Mouse (Mus musculus): ENCODE results near the gene Nqo1. TPM values are rescaled to one million over a fixed set of nuclear protein-coding genes. Genes with fewer than 3 reads are reported as not detected.

Nqo1 gene
- polyA plus RNA-seq, 1 experiment from 2014 or later: 10.7 TPM

DNA sequence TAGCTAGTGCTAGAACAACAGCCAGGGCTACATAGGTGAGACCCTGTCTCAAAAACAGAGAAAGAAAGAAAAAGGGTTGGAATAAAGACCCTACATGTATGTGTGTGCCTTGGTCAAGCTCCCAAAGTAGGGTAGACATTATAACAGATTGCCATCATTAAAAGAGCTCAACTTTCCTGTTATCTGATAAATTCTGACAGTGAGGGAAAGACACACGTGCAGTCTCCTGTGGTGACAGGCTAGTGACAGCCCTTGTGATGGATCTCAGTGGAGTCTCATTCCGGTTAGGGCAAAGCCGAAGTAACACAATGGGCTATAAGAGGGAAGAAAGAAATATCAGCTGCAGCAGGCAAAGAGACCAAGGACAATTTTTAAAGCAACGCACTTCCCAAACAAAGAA is 1.1 kb upstream of the Nqo1 start:
- Histone ChIP-seq H3K4me1 (replicated peaks) (peaks cover 13% of the 10 kb centered on the region), H3K9me3 (replicated peaks) (no peaks in the 10 kb centered on the region), H3K27me3 (no peaks in the 10 kb centered on the region), H3K27ac (no peak overlapping the region), H3K9ac (no peak overlapping the region), H3K36me3 (no peaks in the 10 kb centered on the region), H3K4me2 (no peak overlapping the region; the same call in 1 of the 2 replicates), H3K4me3 (no peak overlapping the region)
- 51% methylated on average over 4 of the region's 4 CpGs for WGBS
- no peak for ATAC-seq (replicated peaks; ENCODE audit: insufficient number of reproducible peaks, insufficient read depth, low FRiP score, low read depth)

DNA sequence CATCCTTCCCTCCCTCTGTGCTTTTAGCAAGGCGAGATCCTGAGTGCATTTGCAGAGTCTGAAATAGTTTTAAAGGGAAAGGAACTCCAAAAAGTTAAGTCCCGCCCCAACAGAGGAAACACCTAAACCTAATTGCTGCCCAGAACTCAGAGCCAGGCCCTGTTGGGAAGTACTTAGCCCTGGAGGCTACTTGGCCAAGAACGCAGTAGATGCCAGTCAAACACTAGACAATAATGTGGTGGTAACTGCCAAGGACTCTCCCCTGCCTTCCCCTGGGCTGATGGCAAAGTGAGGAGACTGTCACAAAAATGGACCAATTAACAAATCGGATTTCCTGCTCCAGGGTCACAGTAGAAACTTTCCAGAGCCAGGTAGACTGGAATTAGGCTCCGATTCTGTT is 1.1 kb downstream of the Nqo1 start:
- Histone ChIP-seq H3K9me3 (replicated peaks) (no peaks in the 10 kb centered on the region), H3K4me2 (no peak overlapping the region), H3K27ac (no peak overlapping the region), H3K27me3 (no peaks in the 10 kb centered on the region), H3K9ac (no peak overlapping the region), H3K4me1 (replicated peaks) (peaks cover 13% of the 10 kb centered on the region), H3K4me3 (no peak overlapping the region), H3K36me3 (no peaks in the 10 kb centered on the region)
- WGBS: 77% methylated on average over 5 of the region's 5 CpGs
- ATAC-seq (replicated peaks; ENCODE audit: insufficient number of reproducible peaks, insufficient read depth, low FRiP score, low read depth): no peak

DNA sequence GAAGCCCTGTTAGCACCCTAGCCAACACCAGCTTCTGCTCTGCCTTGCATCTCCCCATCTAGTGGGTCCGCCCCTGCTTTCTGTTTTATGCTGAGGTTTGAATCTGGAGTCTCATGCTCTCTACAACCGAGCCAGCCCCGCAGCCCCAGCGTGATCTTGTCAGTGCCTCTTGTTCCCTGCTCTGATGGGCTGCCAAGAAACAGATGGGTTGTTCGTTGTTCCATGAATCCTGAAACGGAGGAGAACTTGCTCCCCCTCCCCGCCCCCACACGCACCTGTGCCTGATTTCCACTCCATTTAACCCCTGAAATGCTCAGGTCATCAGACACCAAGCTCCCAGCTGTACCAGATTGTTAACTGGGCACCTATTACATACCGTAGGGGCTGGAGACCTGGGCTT is 3.5 kb downstream of the Nqo1 start:
- Histone ChIP-seq H3K27ac (0 out of 2 replicates have a peak overlapping the region, but pooled peaks have one; percentile 15), H3K9ac (no peak overlapping the region), H3K4me3 (no peak overlapping the region), H3K4me1 (replicated peaks) (peaks cover 13% of the 10 kb centered on the region), H3K9me3 (replicated peaks) (no peaks in the 10 kb centered on the region), H3K36me3 (no peaks in the 10 kb centered on the region), H3K4me2 (no peak overlapping the region), H3K27me3 (no peaks in the 10 kb centered on the region)
- ATAC-seq (replicated peaks; ENCODE audit: insufficient number of reproducible peaks, insufficient read depth, low FRiP score, low read depth): no peak
- 41% methylated on average over 9 of the region's 9 CpGs for WGBS

DNA sequence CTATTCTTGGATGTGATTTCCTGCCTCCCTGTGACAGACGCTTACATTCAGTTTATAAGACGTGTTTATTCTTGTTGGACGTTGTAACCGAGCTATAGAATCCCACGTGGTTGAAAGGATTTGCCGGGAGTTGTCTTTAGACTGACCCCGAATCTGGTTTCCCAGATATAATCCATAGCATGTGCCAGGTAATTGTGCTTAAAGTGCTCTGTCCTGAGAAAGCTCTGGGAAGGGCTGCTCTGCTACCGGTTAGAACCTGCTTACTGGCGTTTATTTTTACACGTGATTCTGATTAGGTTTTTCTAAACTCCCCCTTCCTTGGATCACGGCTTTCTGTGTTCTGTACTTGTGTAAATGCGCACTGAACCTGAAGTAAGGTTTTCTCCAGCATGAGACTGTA is 5.3 kb downstream of the Nqo1 start:
- no peak for ATAC-seq (replicated peaks; ENCODE audit: insufficient number of reproducible peaks, insufficient read depth, low FRiP score, low read depth)
- H3K9me3 ChIP-seq (replicated peaks): no peaks in the 10 kb centered on the region
- H3K27ac ChIP-seq: no peak overlapping the region
- H3K36me3 ChIP-seq: no peaks in the 10 kb centered on the region
- H3K9ac ChIP-seq: no peak overlapping the region
- H3K27me3 ChIP-seq: no peaks in the 10 kb centered on the region
- no peak overlapping the region for H3K4me2 ChIP-seq
- H3K4me3 ChIP-seq: no peak overlapping the region
- peaks cover 3% of the 10 kb centered on the region for H3K4me1 ChIP-seq (replicated peaks)
- WGBS: 58% methylated on average over 12 of the region's 12 CpGs

DNA sequence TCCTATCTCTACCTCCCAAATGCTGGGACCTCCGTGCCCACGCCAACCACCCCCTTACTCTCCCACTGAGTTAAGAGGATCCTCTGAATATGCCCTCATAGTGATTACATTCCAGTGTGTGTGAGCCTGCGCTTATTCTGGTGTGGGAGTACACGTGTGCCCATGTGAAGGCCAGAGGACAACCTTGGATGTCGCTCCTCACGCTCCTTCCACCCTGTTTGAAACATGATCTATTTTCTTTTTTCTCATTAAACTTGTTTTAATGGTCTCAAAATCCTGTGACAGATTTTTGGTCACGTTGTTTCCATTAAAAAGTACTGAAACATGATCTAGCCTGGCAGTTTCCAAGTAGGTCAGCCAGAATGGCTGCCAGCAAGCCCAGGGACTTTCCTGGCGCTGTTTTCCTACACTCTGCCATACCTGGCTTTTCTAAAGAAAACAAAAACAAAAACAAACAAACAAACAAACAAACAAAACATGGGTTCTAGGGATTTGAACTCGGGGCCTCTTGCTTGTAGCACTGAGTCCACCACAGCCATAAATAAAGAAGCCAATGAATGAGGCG is 6.8 kb downstream of the Nqo1 start:
- 84% methylated on average over 10 of the region's 10 CpGs for WGBS
- Histone ChIP-seq H3K27me3 (no peaks in the 10 kb centered on the region), H3K27ac (no peak overlapping the region), H3K4me3 (no peak overlapping the region), H3K4me2 (no peak overlapping the region), H3K4me1 (replicated peaks) (no peaks in the 10 kb centered on the region), H3K9ac (no peak overlapping the region), H3K36me3 (no peaks in the 10 kb centered on the region), H3K9me3 (replicated peaks) (no peaks in the 10 kb centered on the region)
- no peak for ATAC-seq (replicated peaks; ENCODE audit: insufficient number of reproducible peaks, insufficient read depth, low FRiP score, low read depth)

DNA sequence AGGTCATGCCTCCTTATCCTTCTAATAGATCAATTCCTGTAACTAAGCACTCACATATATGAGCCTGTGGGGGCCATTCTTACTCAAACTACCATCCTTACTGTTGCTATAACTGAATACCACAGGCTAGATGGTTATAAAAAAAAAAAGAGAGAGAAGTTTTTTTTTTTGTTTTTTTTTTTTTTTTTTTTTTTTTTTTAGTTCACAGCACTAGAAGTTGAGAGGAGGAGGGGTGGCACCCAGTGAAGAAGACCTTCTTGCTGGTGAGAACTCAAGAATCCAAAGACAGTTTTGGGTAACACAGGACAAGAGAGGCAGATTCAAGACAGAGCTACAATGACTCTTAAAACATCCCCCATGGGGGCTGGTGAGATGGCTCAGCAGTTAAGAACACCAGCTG is 7.6 kb downstream of the Nqo1 start:
- no peak overlapping the region for H3K4me3 ChIP-seq
- no peak for ATAC-seq (replicated peaks; ENCODE audit: insufficient number of reproducible peaks, insufficient read depth, low FRiP score, low read depth)
- H3K4me1 ChIP-seq (replicated peaks): no peaks in the 10 kb centered on the region
- no peaks in the 10 kb centered on the region for H3K36me3 ChIP-seq
- H3K4me2 ChIP-seq: no peak overlapping the region
- H3K27me3 ChIP-seq: no peaks in the 10 kb centered on the region
- no peak overlapping the region for H3K27ac ChIP-seq
- H3K9me3 ChIP-seq (replicated peaks): no peaks in the 10 kb centered on the region
- no peak overlapping the region for H3K9ac ChIP-seq

DNA sequence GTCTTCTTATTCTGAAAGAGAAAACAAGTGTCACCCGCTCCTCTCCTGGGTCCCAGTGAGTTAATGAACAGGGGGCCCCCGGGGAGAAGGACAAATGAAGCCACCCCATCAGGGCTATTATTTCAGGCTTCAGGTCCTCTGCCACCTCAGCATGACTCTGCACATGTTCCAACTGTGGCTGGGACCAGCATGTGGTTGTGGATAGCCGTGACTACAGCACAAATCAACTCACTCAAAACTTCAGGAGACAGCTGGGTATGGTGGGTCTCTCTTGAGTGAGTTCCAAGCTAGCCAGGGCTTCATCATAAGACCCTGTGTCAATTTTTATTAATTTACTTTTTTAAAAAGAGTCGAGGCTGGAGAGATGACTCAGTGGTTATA is 11.9 kb downstream of the Nqo1 start:
- WGBS: 59% methylated on average over 4 of the region's 4 CpGs
- no peak overlapping the region for H3K27ac ChIP-seq
- H3K27me3 ChIP-seq: no peaks in the 10 kb centered on the region
- no peak overlapping the region for H3K4me3 ChIP-seq
- no peak overlapping the region for H3K9ac ChIP-seq
- ATAC-seq (replicated peaks; ENCODE audit: insufficient number of reproducible peaks, insufficient read depth, low FRiP score, low read depth): no peak
- no peaks in the 10 kb centered on the region for H3K36me3 ChIP-seq
- no peaks in the 10 kb centered on the region for H3K9me3 ChIP-seq (replicated peaks)
- no peak overlapping the region for H3K4me2 ChIP-seq
- H3K4me1 ChIP-seq (replicated peaks): peaks cover 15% of the 10 kb centered on the region

DNA sequence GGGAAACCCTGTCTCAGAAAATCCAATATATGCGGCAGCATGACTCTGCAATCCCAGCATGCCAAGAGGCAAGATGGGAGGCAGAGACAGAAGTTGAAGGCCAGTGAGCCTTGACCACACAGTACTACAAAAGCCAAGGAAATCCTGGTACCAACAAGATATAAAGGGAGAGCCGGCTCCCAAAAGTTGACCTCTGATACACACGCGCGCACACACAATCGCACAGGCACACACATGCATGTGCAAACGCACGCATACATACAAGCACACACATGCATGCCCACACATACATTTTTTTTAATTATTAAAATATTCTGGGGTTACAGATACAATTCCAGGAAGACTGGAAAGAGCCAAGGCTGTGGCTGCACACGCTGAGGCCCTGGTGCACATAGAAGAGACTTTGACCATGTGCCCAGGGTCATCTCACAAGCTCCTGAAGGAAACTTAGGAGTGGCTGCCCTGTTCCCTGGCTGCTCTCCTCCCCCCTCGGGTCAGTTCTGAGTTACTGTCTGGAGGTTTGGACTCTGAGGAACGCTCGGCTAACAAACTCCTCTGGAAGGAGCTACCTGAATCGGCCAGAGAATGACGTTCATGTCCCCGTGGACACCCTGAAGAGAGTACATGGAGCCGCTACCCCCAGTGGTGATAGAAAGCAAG is 12.4 kb downstream of the Nqo1 start:
- peaks cover 20% of the 10 kb centered on the region for H3K4me1 ChIP-seq (replicated peaks)
- WGBS: 89% methylated on average over 16 of the region's 16 CpGs
- ATAC-seq (replicated peaks; ENCODE audit: insufficient number of reproducible peaks, insufficient read depth, low FRiP score, low read depth): no peak

DNA sequence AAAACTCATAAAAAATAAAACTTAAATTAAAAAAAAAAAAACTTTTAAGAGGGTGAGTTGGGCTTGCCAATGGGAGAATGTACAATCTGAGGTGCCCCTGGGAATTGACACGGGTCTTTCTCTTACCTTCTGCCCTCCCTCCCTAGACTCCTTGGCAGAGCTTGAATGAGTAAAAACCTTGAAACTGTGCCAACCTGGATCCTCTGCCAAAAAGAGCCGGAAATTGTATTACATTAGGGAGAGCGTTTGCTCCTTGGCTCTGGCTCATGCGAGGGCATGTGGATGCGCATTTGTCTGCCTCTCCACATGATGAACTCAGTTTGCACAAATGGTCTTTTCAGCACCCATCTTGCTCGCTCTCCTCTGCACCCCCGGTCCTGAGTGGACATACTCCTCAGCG is 13.4 kb downstream of the Nqo1 start:
- no peak for ATAC-seq (replicated peaks; ENCODE audit: insufficient number of reproducible peaks, insufficient read depth, low FRiP score, low read depth)
- no peak overlapping the region for H3K9ac ChIP-seq
- H3K4me3 ChIP-seq: no peak overlapping the region
- no peaks in the 10 kb centered on the region for H3K9me3 ChIP-seq (replicated peaks)
- 44% methylated on average over 8 of the region's 8 CpGs for WGBS
- no peak overlapping the region for H3K27ac ChIP-seq
- no peak overlapping the region for H3K4me2 ChIP-seq
- no peaks in the 10 kb centered on the region for H3K36me3 ChIP-seq
- H3K27me3 ChIP-seq: no peaks in the 10 kb centered on the region
- peaks cover 29% of the 10 kb centered on the region for H3K4me1 ChIP-seq (replicated peaks)

More for the DNA sequence above, 12.4 kb downstream of the Nqo1 start:
- Histone ChIP-seq H3K36me3 (no peaks in the 10 kb centered on the region), H3K9ac (no peak overlapping the region), H3K27me3 (no peaks in the 10 kb centered on the region), H3K27ac (no peak overlapping the region), H3K4me2 (no peak overlapping the region), H3K9me3 (replicated peaks) (no peaks in the 10 kb centered on the region), H3K4me3 (no peak overlapping the region)

DNA sequence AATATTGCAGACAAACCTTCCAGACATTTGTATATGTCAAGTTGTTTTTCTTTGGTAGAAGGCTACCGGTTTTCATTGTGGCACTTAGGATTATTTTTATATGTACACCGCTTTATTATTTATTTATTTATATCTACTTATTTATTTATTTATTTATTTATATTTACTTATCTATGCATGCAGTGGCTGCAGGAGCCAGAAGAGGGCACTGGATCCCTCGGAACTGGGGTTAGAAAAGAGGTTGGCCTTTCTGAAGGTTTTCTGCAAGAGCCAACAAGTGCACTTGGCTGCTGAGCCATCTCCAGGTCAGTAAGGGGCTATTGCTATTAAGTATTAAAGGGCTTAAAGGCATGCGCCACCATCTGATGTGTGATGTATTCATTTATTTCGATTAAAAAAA is 15.1 kb downstream of the Nqo1 start:
- ATAC-seq (replicated peaks; ENCODE audit: insufficient number of reproducible peaks, insufficient read depth, low FRiP score, low read depth): no peak
- no peak overlapping the region for H3K9ac ChIP-seq
- no peak overlapping the region for H3K27ac ChIP-seq
- H3K9me3 ChIP-seq (replicated peaks): no peaks in the 10 kb centered on the region
- H3K4me3 ChIP-seq: no peak overlapping the region
- no peak overlapping the region for H3K4me2 ChIP-seq
- H3K36me3 ChIP-seq: no peaks in the 10 kb centered on the region
- H3K27me3 ChIP-seq: no peaks in the 10 kb centered on the region
- 64% methylated on average over 5 of the region's 5 CpGs for WGBS
- peaks cover 36% of the 10 kb centered on the region for H3K4me1 ChIP-seq (replicated peaks)

DNA sequence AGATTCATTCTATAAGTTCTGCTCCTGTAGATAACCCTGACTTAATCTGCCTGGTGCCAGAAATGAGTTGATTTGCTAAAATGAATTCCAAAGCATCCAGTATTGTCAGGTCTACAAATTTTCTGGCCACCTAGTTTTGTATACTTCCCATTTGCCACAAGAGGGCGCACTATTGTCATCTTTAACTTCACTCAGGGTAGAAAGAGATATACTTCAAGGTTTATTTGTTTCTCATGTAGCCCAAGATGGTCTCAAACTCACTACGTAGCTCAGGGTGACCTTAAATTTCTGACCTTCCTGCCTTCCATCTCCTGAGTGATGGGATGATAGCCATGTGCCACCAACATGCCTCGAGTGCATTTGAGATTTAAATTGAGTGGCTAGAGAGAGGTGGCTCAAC is 16.4 kb downstream of the Nqo1 start:
- ATAC-seq (replicated peaks; ENCODE audit: insufficient number of reproducible peaks, insufficient read depth, low FRiP score, low read depth): no peak
- Histone ChIP-seq H3K27ac (peak overlapping the region; percentile 68), H3K27me3 (no peaks in the 10 kb centered on the region), H3K9me3 (replicated peaks) (no peaks in the 10 kb centered on the region), H3K36me3 (no peaks in the 10 kb centered on the region), H3K4me3 (no peak overlapping the region), H3K4me2 (no peak overlapping the region), H3K9ac (no peak overlapping the region), H3K4me1 (replicated peaks) (peaks cover 36% of the 10 kb centered on the region)
- 35% methylated on average over 3 of the region's 3 CpGs for WGBS

DNA sequence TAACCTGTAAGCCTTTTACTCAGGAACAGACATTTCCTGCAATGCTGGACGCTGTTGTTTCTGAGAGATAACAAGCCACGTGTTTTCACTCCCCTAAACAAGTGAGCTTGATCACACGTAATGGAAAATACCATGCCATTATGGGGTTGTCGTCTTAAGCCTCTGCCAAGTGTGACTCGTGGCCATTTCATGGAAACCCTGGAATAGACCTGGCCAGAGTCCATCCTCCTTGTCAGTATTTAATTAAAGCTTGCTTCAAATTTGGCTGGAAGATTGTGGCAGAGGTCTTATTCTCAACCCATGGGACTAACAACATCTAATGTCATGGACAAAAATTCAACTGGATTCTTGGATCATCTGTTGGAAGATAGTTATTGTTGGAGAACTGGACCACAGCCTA is 16.8 kb downstream of the Nqo1 start:
- H3K4me3 ChIP-seq: no peak overlapping the region
- H3K9me3 ChIP-seq (replicated peaks): no peaks in the 10 kb centered on the region
- H3K27me3 ChIP-seq: no peaks in the 10 kb centered on the region
- H3K4me2 ChIP-seq: peak overlapping the region; percentile 5; the same call in 1 of the 2 replicates
- H3K9ac ChIP-seq: no peak overlapping the region
- no peaks in the 10 kb centered on the region for H3K36me3 ChIP-seq
- peak; percentile 79 for ATAC-seq (replicated peaks; ENCODE audit: insufficient number of reproducible peaks, insufficient read depth, low FRiP score, low read depth)
- H3K4me1 ChIP-seq (replicated peaks): peaks cover 36% of the 10 kb centered on the region
- H3K27ac ChIP-seq: peak overlapping the region; percentile 68
- 12% methylated on average over 5 of the region's 5 CpGs for WGBS
